Mouse (Mus musculus) limb, embryonic 15.5 days (tissue): ENCODE results near the gene Emc4. TPM values are rescaled to one million over a fixed set of nuclear protein-coding genes. Genes with fewer than 3 reads are reported as not detected.
A peak's percentile ranks its signal among the peaks of the same experiment; 100 is the strongest.

Experiments used
- ATAC-seq: fragments of 200-750 bp; cut with Nextera tagmentation; 2 replicates; pipeline ENCODE4 v1.8.0; 2017; ENCODE audit warnings: low read depth, moderate TSS enrichment; ENCODE audit not compliant: insufficient number of reproducible peaks, low FRiP score, low TSS enrichment
- H3K27ac ChIP-seq: fragments of 300-500 bp; sonication (generic); 2 replicates; pipeline ENCODE4 v1.5.1; 2015; ENCODE audit warnings: moderate library complexity, mild to moderate bottlenecking, inconsistent platforms
- H3K27me3 ChIP-seq: fragments of 300-500 bp; sonication (generic); 2 replicates; pipeline ENCODE4 v1.6.1; 2015; ENCODE audit warnings: inconsistent platforms
- H3K36me3 ChIP-seq: fragments of 300-500 bp; sonication (generic); 2 replicates; pipeline ENCODE4 v1.6.1; 2015; ENCODE audit warnings: inconsistent platforms
- H3K4me1 ChIP-seq: fragments of 300-500 bp; sonication (generic); 2 replicates; pipeline ENCODE4 v1.6.1; 2015; ENCODE audit warnings: inconsistent platforms
- H3K4me2 ChIP-seq: fragments of 300-500 bp; sonication (generic); 2 replicates; pipeline ENCODE4 v1.6.1; 2015; ENCODE audit warnings: mild to moderate bottlenecking, inconsistent platforms
- H3K4me3 ChIP-seq: fragments of 300-500 bp; sonication (generic); 2 replicates; pipeline ENCODE4 v1.5.1; 2015; ENCODE audit warnings: mild to moderate bottlenecking, inconsistent platforms
- H3K9ac ChIP-seq: fragments of 300-500 bp; sonication (generic); 2 replicates; pipeline ENCODE4 v1.6.1; 2015; ENCODE audit warnings: inconsistent platforms
- H3K9me3 ChIP-seq: fragments of 300-500 bp; sonication (generic); 2 replicates; pipeline ENCODE4 v1.6.1; 2016; ENCODE audit warnings: inconsistent platforms
- WGBS: fragments of 180-500 bp; shearing (Covaris S2); methylation state at CpG from one replicate; pipeline ENCODE4 v1.1.7; 2015; 5-methylcytosine and 5-hydroxymethylcytosine counted together
- polyA plus RNA-seq: library from polyadenylated mRNA; unstranded; fragments of >200 nt; fragmentation: Nextera tagmentation; extraction: Ambion mirVana; gene quantifications from 2 replicates; pipeline ENCODE4 v1.2.1, GENCODE M21; 2015

Emc4 gene
- polyA plus RNA-seq: 129 and 132 TPM in 2 replicates

DNA sequence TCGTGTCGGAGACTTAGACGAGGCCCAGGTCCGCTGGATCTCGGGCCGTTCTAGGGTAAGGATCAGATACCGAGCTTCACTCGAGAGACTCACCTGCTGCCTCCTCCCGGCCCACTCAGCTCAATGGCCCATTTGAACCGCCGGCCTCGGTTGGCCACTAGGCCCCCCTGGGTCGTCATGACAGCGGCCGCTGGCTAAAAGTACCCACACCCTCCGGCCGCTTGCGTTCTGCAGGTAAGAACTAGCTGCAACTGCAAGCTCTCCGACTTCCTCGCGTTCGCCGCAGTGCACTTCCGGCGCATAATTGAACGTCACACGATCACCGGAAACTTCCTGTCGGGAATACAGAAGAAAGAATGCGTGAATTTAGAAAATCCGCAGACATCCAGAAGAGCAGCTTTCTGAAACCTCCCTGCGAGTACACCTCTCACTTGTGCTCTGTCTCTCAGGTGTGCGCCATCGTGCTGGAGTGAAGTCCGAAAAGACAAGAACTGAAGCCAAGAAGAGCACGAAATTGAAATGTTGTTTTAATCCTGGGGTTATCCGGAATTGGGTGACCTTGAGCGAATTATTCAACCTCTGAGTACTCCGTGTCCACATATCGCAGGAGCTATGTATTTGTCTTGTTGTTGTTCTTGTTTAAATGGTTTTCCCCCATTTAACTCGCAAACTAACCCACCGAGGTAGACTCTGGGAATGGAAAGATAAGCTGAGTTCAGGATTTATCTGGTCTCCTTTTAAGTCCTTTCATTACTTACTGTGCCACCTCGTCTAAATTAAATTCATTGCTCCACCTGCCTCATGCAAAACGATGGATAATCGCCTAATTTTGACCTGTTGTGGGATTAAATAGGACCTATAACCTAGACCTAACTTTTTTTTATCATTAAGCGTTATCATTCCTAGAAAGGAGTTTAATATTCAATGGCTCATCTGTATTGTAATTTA, at the start of gene Emc4:
TSS of gene Emc4 (minus strand) at position 302 of the 948 bp plus-strand sequence.
- Histone ChIP-seq H3K9me3 (no peaks in the 10 kb centered on the region), H3K4me1 (peaks cover 13% of the 10 kb centered on the region), H3K27me3 (no peaks in the 10 kb centered on the region), H3K9ac (peak within 1 kb of the TSS; percentile 79), H3K4me2 (peak within 1 kb of the TSS; percentile 82), H3K27ac (peak within 1 kb of the TSS; percentile 89), H3K36me3 (peaks cover 18% of the 10 kb centered on the region), H3K4me3 (peak within 1 kb of the TSS; percentile 94)
- WGBS: 2% methylated on average over 46 of the region's 46 CpGs
- no peak; the same call in 1 of the 2 replicates for ATAC-seq

DNA sequence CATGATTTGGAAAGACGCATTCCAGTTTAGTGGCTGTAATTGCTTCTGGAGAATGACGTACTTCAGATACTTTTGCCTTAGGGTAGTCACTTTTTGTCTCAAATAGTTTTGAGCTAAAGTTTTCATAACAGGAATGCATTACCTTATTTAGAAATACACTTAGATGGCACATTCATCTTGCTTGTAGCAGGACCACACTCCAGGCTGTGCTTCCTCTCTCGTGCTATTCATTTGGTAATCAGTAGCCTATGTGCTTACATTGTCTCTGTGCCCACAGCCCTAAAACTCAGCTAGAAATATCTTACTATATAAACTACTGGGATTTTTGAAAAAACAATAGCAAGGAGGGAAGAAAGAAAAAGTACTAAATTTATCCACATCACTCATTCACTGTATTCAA, 39.2 kb upstream of the Emc4 start:
- Histone ChIP-seq H3K36me3 (peaks cover 22% of the 10 kb centered on the region), H3K9ac (no peak overlapping the region), H3K27ac (no peak overlapping the region), H3K4me2 (no peak overlapping the region), H3K4me1 (no peaks in the 10 kb centered on the region), H3K9me3 (no peaks in the 10 kb centered on the region), H3K27me3 (no peaks in the 10 kb centered on the region), H3K4me3 (no peak overlapping the region)
- ATAC-seq: no peak
- WGBS: 66% methylated on average over 3 of the region's 3 CpGs

DNA sequence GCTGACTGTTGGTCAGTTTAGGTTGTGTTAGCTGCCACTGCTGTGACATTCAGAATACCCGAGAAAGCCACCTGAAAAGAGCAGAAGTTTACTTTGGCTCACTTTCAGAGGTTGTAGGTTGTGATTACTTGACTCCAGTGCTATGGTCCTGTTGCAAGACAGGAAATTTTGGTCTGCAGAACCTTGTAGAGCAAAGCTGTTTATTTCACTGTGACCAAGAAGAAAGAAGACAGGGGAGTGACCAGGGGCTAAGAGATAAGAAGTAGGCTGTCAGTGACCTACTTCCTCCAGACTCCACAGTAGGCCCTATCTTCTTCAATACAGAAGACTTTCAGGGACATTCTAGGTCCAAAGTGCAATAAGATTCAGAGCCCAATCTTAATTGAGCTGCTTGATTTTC, 28.8 kb upstream of the Emc4 start:
- Histone ChIP-seq H3K4me1 (0 out of 2 replicates have a peak, but pooled peaks cover under 1% of the 10 kb centered on the region), H3K27ac (no peak overlapping the region), H3K9me3 (no peaks in the 10 kb centered on the region), H3K9ac (no peak overlapping the region), H3K27me3 (no peaks in the 10 kb centered on the region), H3K4me2 (no peak overlapping the region), H3K4me3 (no peak overlapping the region), H3K36me3 (peaks cover 3% of the 10 kb centered on the region; the same call in 1 of the 2 replicates)
- WGBS: 71% methylated on average over 1 of the region's 1 CpGs
- no peak for ATAC-seq

DNA sequence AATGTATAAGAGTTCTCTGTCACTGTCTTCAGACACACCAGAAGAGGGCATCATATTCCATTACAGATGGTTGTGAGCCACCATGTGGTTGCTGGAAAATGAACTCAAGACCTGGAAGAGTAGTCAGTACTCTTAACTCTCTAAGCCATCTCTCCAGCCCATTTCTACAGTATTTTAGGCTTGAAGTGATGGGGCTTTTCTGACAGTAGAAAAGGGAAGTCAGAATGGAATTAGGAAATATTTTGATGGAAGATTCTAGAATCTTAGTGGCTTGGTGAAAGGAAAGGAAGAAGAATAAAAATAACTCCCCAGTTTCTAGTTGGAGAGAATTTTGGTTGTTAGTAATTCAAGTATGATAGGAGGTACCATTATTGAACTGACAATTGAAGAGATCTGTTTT, 26.1 kb upstream of the Emc4 start:
- no peaks in the 10 kb centered on the region for H3K9me3 ChIP-seq
- H3K27ac ChIP-seq: no peak overlapping the region
- H3K4me1 ChIP-seq: peaks cover 5% of the 10 kb centered on the region; the same call in 1 of the 2 replicates
- no peak for ATAC-seq
- H3K9ac ChIP-seq: no peak overlapping the region
- H3K4me3 ChIP-seq: no peak overlapping the region
- H3K36me3 ChIP-seq: peaks cover 3% of the 10 kb centered on the region; the same call in 1 of the 2 replicates
- no peak overlapping the region for H3K4me2 ChIP-seq
- H3K27me3 ChIP-seq: no peaks in the 10 kb centered on the region

DNA sequence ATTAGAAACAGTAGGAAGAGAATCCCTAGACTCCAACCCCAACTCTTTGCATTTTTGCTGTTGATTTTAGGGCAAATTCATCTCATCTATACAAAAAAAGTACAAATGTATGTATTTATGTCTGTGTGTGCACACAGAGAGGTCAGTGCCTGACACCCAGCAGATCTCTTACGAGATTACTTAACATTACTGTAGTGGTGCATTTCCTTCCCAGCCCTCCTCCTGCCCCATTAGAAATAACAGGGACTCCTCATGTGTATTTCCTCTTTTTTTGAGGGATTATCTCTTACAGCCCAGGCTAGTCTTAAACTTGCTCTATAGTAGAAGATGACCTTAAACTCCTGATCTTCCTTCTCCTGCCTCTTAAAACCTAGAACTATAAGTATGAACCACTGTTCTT, 24.9 kb upstream of the Emc4 start:
- 92% methylated on average over 1 of the region's 1 CpGs for WGBS
- no peak overlapping the region for H3K9ac ChIP-seq
- H3K4me2 ChIP-seq: no peak overlapping the region
- H3K9me3 ChIP-seq: no peaks in the 10 kb centered on the region
- no peak for ATAC-seq
- H3K4me3 ChIP-seq: no peak overlapping the region
- peaks cover 5% of the 10 kb centered on the region; the same call in 1 of the 2 replicates for H3K4me1 ChIP-seq
- no peak overlapping the region for H3K27ac ChIP-seq
- no peaks in the 10 kb centered on the region for H3K27me3 ChIP-seq
- H3K36me3 ChIP-seq: peaks cover 3% of the 10 kb centered on the region; the same call in 1 of the 2 replicates

DNA sequence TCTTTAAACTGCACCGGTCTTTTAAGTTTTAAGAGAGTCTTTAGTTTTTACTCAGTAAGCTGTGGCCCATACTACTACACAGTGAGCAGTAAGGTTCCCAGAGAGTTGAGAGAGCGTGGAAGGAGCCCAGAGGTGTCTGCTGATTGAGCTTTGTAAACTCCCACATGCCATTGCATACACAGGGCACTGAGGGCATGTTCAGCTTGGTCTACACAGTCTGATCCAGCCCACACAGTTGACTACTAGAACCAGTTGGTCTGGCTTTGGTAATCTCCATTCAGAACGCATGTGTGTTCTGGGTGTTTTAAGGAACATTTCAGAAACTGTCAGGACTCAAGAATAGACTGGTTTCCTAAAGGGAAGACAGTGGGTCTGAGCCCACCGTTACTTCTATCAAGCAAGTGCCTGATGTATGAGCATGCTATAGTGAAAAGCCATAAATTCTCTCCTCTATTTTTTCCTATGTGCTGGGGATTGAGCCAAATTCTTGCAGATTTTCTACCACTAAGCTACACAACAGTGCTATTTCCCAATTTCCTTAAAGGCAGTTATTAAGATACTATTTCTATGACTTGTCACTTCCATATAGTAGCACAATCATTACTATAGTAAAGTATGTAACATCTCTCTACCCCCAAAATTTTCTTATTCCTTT, 23.6 kb upstream of the Emc4 start:
- Histone ChIP-seq H3K4me2 (no peak overlapping the region), H3K27ac (no peak overlapping the region), H3K27me3 (no peaks in the 10 kb centered on the region), H3K36me3 (peaks cover 3% of the 10 kb centered on the region; the same call in 1 of the 2 replicates), H3K4me1 (peaks cover 5% of the 10 kb centered on the region; the same call in 1 of the 2 replicates), H3K9ac (no peak overlapping the region), H3K4me3 (no peak overlapping the region), H3K9me3 (no peaks in the 10 kb centered on the region)
- no peak for ATAC-seq
- 57% methylated on average over 4 of the region's 4 CpGs for WGBS

DNA sequence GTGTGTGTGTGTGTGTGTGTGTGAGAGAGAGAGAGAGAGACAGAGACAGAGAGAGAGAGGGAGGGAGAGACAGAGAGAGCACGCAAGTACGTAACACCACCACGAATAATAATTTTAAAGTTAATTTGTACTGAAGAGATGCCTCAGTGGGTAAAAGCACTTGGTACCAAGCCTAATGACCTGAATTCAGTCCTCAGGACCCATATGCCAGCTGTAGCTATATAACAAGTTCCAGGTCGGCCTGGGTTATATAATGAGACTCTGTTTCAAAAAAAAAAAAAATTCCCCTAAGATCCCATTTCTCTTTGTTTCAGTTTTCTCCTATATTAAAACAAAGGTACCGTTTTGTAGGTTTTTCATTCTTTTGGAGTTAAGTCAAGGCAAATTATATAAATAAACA, 23.0 kb upstream of the Emc4 start:
- no peak for ATAC-seq
- Histone ChIP-seq H3K4me2 (no peak overlapping the region), H3K4me1 (peaks cover 5% of the 10 kb centered on the region; the same call in 1 of the 2 replicates), H3K4me3 (no peak overlapping the region), H3K27ac (no peak overlapping the region), H3K36me3 (peaks cover 3% of the 10 kb centered on the region; the same call in 1 of the 2 replicates), H3K9ac (no peak overlapping the region), H3K27me3 (no peaks in the 10 kb centered on the region), H3K9me3 (no peaks in the 10 kb centered on the region)
- 53% methylated on average over 5 of the region's 5 CpGs for WGBS

DNA sequence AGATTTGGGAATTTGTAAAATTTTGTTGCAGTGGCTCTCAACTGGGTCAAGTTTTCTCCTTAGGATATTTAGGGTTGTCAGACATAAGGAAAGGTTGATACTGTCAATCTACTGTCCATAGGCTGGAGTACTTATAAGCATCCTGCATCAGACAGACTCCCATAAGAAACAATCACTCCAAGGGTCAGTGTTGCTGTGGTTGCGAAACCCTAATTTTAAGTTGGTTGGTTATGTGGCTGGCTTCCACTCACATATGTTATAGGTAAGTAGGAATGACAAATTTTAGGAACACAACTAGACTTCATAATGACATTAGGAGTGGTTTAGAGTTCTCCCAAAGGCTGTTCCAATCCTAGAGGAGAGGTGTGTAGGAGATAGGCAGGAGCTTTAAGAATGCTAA, 13.4 kb upstream of the Emc4 start:
- Histone ChIP-seq H3K4me2 (no peak overlapping the region), H3K9ac (no peak overlapping the region), H3K4me3 (no peak overlapping the region), H3K9me3 (no peaks in the 10 kb centered on the region), H3K27me3 (no peaks in the 10 kb centered on the region), H3K27ac (no peak overlapping the region), H3K36me3 (no peaks in the 10 kb centered on the region), H3K4me1 (peaks cover 9% of the 10 kb centered on the region)
- ATAC-seq: no peak
- 98% methylated on average over 1 of the region's 1 CpGs for WGBS

DNA sequence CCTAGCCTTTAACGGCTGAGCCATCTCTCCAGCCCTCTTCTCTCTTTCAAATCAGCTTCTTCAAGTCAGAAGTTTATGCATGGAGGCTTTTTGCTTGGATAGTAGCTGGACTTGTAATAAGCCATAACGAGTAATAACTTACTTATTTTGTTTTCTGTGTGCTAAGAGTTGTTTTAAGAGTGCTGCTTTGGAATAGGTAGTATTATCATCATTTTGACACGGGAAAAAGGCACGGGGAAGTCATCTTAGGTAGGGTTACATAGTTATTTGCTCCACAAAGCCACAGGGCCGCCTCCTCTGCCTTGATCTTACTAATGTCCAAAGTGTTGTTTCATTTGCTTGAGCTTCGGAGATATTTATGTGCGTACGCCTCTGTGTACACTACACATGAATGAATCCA, 12.3 kb upstream of the Emc4 start:
- no peak for ATAC-seq
- peaks cover 9% of the 10 kb centered on the region for H3K4me1 ChIP-seq
- peak overlapping the region; percentile 97 for H3K9ac ChIP-seq
- H3K27ac ChIP-seq: peak overlapping the region; percentile 92; the same call in 1 of the 2 replicates
- WGBS: 31% methylated on average over 8 of the region's 8 CpGs
- peak overlapping the region; percentile 96 for H3K4me3 ChIP-seq
- no peaks in the 10 kb centered on the region for H3K36me3 ChIP-seq
- no peaks in the 10 kb centered on the region for H3K9me3 ChIP-seq
- H3K27me3 ChIP-seq: no peaks in the 10 kb centered on the region
- H3K4me2 ChIP-seq: peak overlapping the region; percentile 47

DNA sequence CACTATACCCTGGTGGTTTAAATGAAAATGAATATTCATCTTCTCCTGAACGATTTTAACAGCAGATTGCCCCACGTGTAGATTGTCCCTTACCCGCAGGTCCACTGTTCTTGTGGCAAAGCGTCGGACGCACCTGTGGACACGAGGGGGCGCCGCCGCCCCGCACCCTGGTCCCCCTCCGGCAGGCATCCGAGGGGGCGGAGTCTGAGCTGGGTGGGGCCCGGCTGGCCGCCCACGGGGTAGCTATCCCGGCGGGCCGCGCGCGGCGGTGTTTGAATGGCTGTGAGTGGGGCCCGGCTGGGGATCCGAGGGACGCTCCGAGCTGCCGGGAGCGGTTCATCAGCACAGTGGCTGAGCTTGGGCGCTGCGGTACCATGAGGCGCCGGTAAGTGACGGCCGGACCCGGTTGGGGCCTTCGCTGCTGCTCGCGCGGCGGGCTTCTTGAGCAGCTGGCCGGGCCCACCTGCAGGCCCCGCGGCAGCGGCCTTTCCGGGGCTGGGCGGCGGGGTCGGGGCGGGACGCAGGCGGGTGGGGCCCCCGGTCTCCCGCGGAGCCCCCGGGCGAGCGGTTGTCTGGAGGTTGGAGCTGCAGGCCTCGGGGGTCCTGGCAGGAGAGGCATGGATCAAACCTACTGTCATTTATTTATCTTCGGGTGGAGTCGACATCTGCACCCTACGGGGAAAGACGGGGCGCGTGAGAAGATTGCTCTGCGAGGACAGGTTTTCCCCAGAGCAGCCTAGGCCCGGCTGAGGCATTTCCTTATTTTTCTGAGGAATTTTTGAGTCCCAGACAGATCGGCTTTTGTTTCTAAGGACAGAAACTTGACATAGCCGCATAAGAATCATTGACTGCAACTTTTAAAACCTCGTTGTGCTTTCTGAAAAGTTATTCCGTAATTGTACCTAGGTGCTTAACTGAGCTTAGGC, 11.4 kb upstream of the Emc4 start, which contains the start of gene Katnbl1:
TSS of gene Katnbl1 (plus strand) at position 239 of the 926 bp plus-strand sequence.
- ATAC-seq: peak; percentile 97
- H3K9me3 ChIP-seq: no peaks in the 10 kb centered on the region
- H3K4me1 ChIP-seq: peaks cover 9% of the 10 kb centered on the region
- peak within 1 kb of the TSS; percentile 92 for H3K27ac ChIP-seq
- no peaks in the 10 kb centered on the region for H3K36me3 ChIP-seq
- H3K27me3 ChIP-seq: no peaks in the 10 kb centered on the region
- peak within 1 kb of the TSS; percentile 96 for H3K4me3 ChIP-seq
- peak within 1 kb of the TSS; percentile 47 for H3K4me2 ChIP-seq
- under 1% methylated on average over 72 of the region's 72 CpGs for WGBS
- peak within 1 kb of the TSS; percentile 97 for H3K9ac ChIP-seq

DNA sequence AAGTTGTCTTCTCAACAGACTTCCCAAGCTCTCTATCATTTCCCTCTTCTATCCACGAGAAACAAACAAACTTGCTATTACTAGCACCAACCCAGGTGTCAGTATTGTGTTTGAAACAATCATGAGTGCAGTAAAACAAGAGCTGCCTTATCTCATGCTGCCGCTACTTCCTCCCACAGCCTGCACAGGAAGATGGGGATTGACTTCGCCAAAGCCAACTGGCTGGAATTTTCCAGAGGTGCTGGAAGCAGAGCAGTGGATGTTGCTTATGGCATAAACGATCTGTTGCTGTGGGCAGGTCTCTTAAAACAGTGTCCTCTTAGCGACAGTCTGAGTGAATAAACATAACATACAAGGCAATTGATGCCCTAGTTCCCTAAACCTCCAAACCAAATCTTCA, 6.8 kb upstream of the Emc4 start:
- Histone ChIP-seq H3K36me3 (no peaks in the 10 kb centered on the region), H3K4me3 (no peak overlapping the region), H3K9me3 (no peaks in the 10 kb centered on the region), H3K4me2 (no peak overlapping the region), H3K27me3 (0 out of 2 replicates have a peak, but pooled peaks cover 2% of the 10 kb centered on the region), H3K27ac (no peak overlapping the region), H3K9ac (no peak overlapping the region), H3K4me1 (peaks cover 6% of the 10 kb centered on the region; the same call in 1 of the 2 replicates)
- no peak for ATAC-seq
- WGBS: 54% methylated on average over 5 of the region's 5 CpGs
